Mouse (Mus musculus): ENCODE measurements around the gene Olfr429.
A peak's percentile ranks its signal among the peaks of the same experiment; 100 is the strongest.
"Not testable (repeated sequence)": the region's sequence is repeated elsewhere in the genome, so short reads cannot be mapped to it uniquely, and the experiment has no call there.

Gene Olfr429

GRCm38 (mm10) chr1:174084031-174084430 lies at the start of gene Olfr429:
Gene Olfr429, plus strand, starts transcription at chr1:174084331.
- no peak for DNase-seq

- DNase-seq: no peak
These were observed 48.3 kb upstream of the Olfr429 start for GRCm38 (mm10) chr1:174035841-174036240.

- DNase-seq: peak in 1 of 2 experiments; percentile 21
These were observed 45.7 kb upstream of the Olfr429 start for GRCm38 (mm10) chr1:174038480-174038879.

- DNase-seq: peak; percentile 67 to 75
These were observed 43.5 kb upstream of the Olfr429 start, which contains the start of gene Olfr433 for GRCm38 (mm10) chr1:174040523-174041177. Gene Olfr433, plus strand, starts transcription at chr1:174040705.

GRCm38 (mm10) chr1:174042091-174042884 lies 41.8 kb upstream of the Olfr429 start:
- not testable (repeated sequence) for DNase-seq

- DNase-seq: peak; percentile 12 to 45
These were observed 39.7 kb upstream of the Olfr429 start for GRCm38 (mm10) chr1:174044431-174044830.

- not testable (repeated sequence) for DNase-seq
These were observed 35.9 kb upstream of the Olfr429 start for GRCm38 (mm10) chr1:174048227-174048626.

- no peak for DNase-seq
These were observed 35.2 kb upstream of the Olfr429 start, which contains the start of gene Olfr432 for GRCm38 (mm10) chr1:174048893-174049292. Gene Olfr432, plus strand, starts transcription at chr1:174049205.

- DNase-seq: not testable (repeated sequence)
These were observed 34.8 kb upstream of the Olfr429 start for GRCm38 (mm10) chr1:174049357-174049756.

- no peak for DNase-seq
These were observed 33.6 kb upstream of the Olfr429 start for GRCm38 (mm10) chr1:174050532-174050931.

GRCm38 (mm10) chr1:174051515-174051914 lies 32.6 kb upstream of the Olfr429 start:
- DNase-seq: no peak

- no peak for DNase-seq
These were observed 32.1 kb upstream of the Olfr429 start for GRCm38 (mm10) chr1:174051931-174052536.

- no peak for DNase-seq
These were observed 31.1 kb upstream of the Olfr429 start for GRCm38 (mm10) chr1:174052981-174053380.

GRCm38 (mm10) chr1:174055248-174055647 lies 28.9 kb upstream of the Olfr429 start:
- no peak for DNase-seq

- DNase-seq: no peak
These were observed 17.8 kb upstream of the Olfr429 start, which contains the start of gene Olfr430 for GRCm38 (mm10) chr1:174066305-174066704. Gene Olfr430, plus strand, starts transcription at chr1:174066605.

- no peak for DNase-seq
These were observed 12.5 kb downstream of the Olfr429 start, which contains the start of gene Olfr427 for GRCm38 (mm10) chr1:174096591-174096990. Gene Olfr427, plus strand, starts transcription at chr1:174096891.

GRCm38 (mm10) chr1:174103735-174104134 lies 19.6 kb downstream of the Olfr429 start:
- DNase-seq: no peak

GRCm38 (mm10) chr1:174121062-174121461 lies 36.9 kb downstream of the Olfr429 start, which contains the start of gene Olfr231:
Gene Olfr231, minus strand, starts transcription at chr1:174121162.
- DNase-seq: no peak

GRCm38 (mm10) chr1:174131217-174131616 lies 47.1 kb downstream of the Olfr429 start, which contains the start of gene Olfr424:
Gene Olfr424, plus strand, starts transcription at chr1:174131517.
- no peak for DNase-seq

- no peak for DNase-seq
These were observed 47.9 kb downstream of the Olfr429 start for GRCm38 (mm10) chr1:174131999-174132398.
